Mouse (Mus musculus) lung, postnatal 36 days (tissue): ENCODE results near the gene Phlda3.

ENCODE experiments used
- DNase-seq: peaks from one replicate; pipeline ENCODE4 v3.0.0; 2022; ENCODE audit warnings: mixed read lengths

Phlda3 gene

GRCm38 (mm10) chr1:135765645-135766591 lies at the start of gene Phlda3:
TSS of gene Phlda3 (plus strand) at chr1:135766119.
- DNase-seq: peak; percentile 84

- peak; percentile 91 for DNase-seq
These were observed 46.4 kb upstream of the Phlda3 start for GRCm38 (mm10) chr1:135719486-135719885.

GRCm38 (mm10) chr1:135719983-135720382 lies 45.9 kb upstream of the Phlda3 start, which contains the start of gene Csrp1:
TSS of gene Csrp1 (plus strand) at chr1:135720061.
- DNase-seq: no peak

- DNase-seq: no peak
These were observed 42.9 kb upstream of the Phlda3 start for GRCm38 (mm10) chr1:135723016-135723415.

- no peak for DNase-seq
These were observed 41.8 kb upstream of the Phlda3 start for GRCm38 (mm10) chr1:135724134-135724533.

GRCm38 (mm10) chr1:135725324-135725723 lies 40.6 kb upstream of the Phlda3 start:
- no peak for DNase-seq

- peak; percentile 83 for DNase-seq
These were observed 40.0 kb upstream of the Phlda3 start for GRCm38 (mm10) chr1:135725936-135726335.

GRCm38 (mm10) chr1:135728631-135729366 lies 37.1 kb upstream of the Phlda3 start:
- DNase-seq: peak; percentile 96

GRCm38 (mm10) chr1:135729367-135729713 lies 36.6 kb upstream of the Phlda3 start:
- peak; percentile 66 for DNase-seq

GRCm38 (mm10) chr1:135729821-135730220 lies 36.1 kb upstream of the Phlda3 start:
- no peak for DNase-seq

- DNase-seq: peak; percentile 74
These were observed 35.6 kb upstream of the Phlda3 start for GRCm38 (mm10) chr1:135730296-135730695.

- DNase-seq: no peak
These were observed 34.5 kb upstream of the Phlda3 start for GRCm38 (mm10) chr1:135731393-135731792.

GRCm38 (mm10) chr1:135731897-135732684 lies 33.8 kb upstream of the Phlda3 start:
- DNase-seq: peak; percentile 85

- DNase-seq: peak; percentile 80
These were observed 31.5 kb upstream of the Phlda3 start for GRCm38 (mm10) chr1:135734225-135734937.

- no peak for DNase-seq
These were observed 30.5 kb upstream of the Phlda3 start for GRCm38 (mm10) chr1:135735460-135735859.

- peak; percentile 52 for DNase-seq
These were observed 20.9 kb upstream of the Phlda3 start for GRCm38 (mm10) chr1:135744987-135745386.

- DNase-seq: no peak
These were observed 19.7 kb upstream of the Phlda3 start for GRCm38 (mm10) chr1:135746248-135746647.

- peak; percentile 99 for DNase-seq
These were observed 13.1 kb upstream of the Phlda3 start for GRCm38 (mm10) chr1:135752737-135753348.

- peak; percentile 70 for DNase-seq
These were observed 10.6 kb upstream of the Phlda3 start for GRCm38 (mm10) chr1:135755287-135755686.

- no peak for DNase-seq
These were observed 10.0 kb upstream of the Phlda3 start for GRCm38 (mm10) chr1:135755913-135756312.

GRCm38 (mm10) chr1:135757287-135757686 lies 8.6 kb upstream of the Phlda3 start:
- DNase-seq: no peak

GRCm38 (mm10) chr1:135759685-135760084 lies 6.2 kb upstream of the Phlda3 start:
- DNase-seq: no peak
